Mouse (Mus musculus): ENCODE results near the gene Apof.

Gene Apof

DNA sequence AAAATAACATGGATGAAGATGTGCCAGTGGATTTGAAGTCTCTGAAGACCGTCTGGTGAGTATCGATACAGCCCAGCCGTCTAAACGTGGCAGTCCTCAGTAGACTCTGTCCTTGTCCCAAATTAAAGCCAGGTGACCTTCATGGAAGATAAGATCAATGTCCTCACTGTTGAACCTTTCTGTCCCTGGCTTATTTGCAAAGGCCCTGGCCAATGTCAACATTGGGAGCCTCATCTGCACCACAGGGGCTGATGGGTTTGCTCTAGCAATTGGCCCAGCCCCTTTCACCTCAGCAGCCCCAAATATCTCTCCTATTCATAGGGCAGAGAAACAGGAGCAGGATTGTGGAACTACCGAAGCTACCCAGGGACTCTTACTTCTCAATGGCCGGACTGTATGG, at the start of gene Apof:
TSS of gene Apof (plus strand) at position 301 of the 400 bp plus-strand sequence.
- CTCF ChIA-PET: no interaction called here

DNA sequence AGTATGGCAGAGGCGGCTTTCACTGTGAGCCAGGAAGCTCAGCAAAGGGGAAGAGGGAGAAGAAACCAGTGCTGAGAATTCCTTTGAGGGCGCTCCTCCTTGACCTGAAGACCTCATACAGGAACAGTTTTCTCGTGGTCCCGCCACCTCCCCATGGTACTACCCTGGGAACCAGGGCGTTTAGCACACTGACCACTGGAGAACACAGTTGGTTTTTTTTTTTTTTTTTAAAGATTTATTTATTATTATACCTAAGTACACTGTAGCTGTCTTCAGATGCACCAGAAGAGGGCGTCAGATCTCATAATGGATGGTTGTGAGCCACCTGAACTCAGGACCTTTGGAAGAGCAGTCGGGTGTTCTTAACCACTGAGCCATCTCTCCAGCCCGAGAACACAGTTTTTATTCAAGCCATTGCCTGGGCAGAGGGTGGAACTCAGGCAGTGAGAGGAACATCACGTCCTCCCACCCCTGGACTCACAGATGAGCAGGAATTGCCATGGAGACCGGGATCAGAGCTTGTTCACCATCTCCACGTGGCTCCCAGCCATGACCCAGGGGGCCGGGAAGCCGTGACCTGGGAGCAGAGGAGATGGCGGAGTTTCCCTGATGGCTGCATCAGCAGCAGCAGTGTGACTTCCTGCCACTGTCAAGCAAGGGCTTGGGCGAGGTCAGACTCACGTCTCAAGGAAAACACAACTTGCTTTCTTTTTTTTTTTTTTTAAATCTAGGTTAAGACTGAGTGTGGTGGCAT, 46.8 kb upstream of the Apof start:
- CTCF ChIA-PET: interaction anchor here (0.6 kb wide), 1 partner anchor 15 kb away, joined by 5 read pairs; no protein-coding TSS in a partner anchor

DNA sequence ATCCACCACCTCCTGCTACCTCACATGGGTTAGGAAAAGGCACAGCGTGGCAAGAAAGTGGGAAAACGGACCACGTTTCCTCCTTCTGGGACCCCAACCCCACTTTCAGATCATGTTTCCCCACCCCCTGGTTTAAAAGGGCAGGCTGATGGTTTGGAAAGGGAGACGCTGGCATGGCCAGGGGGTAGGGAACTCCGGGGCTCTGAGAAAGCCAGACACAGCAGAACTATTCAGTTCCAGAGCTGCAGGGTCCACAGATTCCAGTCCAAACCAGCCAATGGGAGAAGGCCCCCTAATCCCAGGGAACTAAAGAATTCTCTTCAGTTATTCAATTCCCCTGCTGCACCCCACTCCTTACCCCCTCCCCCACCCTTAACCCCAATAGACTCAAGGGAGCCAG, 43.4 kb upstream of the Apof start:
- CTCF ChIA-PET: no interaction called here

DNA sequence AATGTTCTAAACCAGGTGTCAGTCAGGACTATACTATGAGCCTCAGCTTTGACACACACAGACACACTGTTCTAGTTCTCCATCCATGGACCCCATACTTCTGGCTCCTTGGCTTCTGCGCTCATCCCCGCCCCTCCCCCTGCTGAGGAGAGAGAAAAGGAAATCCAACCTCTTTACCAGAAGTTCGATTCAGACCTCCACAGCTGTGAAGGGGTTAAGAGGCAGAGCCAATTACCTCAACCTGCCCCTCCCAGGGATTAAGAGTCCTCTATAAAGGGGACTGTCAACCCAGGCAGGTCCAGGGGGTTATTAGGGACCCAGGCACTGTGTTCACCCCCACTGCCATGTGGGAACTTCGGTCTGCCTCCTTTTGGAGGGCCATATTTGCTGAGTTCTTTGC, 42.9 kb upstream of the Apof start, which contains the start of gene Mip:
TSS of gene Mip (plus strand) at position 301 of the 400 bp plus-strand sequence.
- CTCF ChIA-PET: no interaction called here

DNA sequence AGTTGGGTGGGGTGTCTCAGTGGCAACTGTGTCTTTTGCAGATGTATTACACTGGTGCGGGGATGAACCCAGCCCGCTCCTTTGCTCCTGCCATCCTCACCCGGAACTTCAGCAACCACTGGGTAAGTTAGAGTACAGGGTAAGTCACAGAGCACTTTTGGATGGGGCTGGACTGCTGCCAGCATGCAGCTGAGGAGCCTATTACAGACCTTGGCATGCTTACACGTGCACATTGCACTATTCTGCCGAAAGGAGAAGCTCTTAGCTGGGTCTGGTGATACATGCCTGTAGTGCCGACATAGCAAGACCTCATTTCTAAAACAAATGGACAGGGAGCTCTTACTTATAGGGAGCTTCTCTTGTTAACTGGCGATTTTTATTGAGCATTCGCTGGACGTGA, 40.9 kb upstream of the Apof start:
- CTCF ChIA-PET: interaction anchor here (0.5 kb wide), 1 partner anchor 37 kb away, joined by 7 read pairs; no protein-coding TSS in a partner anchor

DNA sequence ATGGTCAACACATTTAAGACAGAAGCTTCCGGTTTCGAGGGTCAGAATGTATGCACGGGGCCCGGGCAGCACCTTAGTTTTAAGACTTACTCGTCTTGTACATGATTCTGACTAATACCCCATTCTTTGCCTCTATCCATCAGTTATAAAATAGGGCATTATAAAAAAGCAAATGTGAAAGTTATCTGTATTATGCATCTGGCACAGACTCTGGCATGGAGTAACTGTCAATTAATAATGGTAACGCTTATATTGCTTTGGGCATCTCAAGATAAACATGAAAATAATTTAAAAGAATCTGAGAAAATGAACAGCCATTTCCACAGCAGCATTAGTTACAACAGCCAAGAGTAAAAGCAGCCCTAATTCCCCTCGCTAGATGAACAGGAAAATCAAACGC, 40.5 kb upstream of the Apof start:
- CTCF ChIA-PET: interaction anchor here (0.7 kb wide), 1 partner anchor 198 kb away, joined by 3 read pairs; no protein-coding TSS in a partner anchor

DNA sequence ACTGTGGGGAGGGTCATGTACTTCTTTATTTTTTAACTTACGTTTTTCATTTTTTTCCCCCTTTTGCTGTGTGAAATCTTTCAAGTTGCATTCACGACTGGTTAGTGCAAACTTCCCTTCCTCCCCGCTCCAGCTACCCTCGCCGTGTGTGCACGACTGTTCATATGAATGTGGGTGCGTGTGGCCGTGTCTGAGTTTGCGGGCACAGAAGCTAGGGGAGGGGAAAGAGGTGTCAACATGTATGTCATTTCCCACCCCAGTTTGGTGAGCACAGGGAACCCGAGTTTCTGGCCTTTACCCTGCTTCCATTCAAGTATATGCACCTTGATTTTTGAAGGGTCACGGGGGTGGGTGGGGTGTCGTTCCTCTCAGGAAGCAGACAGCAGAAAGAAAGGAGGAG, 37.9 kb upstream of the Apof start:
- CTCF ChIA-PET: no interaction called here

DNA sequence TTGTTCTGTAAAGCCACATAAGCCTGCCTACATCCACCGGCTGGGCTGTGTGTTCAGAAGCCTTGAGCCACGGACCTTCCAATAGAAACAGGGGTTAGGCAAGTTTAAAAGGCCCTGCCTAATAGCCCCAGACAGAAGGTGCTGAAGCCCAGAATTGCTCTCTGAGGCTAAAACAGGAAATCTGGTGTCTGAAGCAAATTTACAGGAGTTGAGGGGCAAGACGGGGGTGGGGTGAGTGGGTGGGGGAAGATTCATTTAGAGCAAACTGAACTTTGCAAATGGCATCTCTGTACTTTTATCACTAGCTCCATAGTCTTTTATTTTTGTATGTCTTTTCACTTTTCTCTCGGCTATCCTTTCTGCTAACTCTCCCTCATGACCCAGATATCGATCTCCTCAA, 37.3 kb upstream of the Apof start:
- CTCF ChIA-PET: interaction anchor here (0.7 to 1.9 kb wide), 4 partner anchors 16 to 160 kb away, joined by 4 to 10 read pairs (median 5); no protein-coding TSS in a partner anchor

DNA sequence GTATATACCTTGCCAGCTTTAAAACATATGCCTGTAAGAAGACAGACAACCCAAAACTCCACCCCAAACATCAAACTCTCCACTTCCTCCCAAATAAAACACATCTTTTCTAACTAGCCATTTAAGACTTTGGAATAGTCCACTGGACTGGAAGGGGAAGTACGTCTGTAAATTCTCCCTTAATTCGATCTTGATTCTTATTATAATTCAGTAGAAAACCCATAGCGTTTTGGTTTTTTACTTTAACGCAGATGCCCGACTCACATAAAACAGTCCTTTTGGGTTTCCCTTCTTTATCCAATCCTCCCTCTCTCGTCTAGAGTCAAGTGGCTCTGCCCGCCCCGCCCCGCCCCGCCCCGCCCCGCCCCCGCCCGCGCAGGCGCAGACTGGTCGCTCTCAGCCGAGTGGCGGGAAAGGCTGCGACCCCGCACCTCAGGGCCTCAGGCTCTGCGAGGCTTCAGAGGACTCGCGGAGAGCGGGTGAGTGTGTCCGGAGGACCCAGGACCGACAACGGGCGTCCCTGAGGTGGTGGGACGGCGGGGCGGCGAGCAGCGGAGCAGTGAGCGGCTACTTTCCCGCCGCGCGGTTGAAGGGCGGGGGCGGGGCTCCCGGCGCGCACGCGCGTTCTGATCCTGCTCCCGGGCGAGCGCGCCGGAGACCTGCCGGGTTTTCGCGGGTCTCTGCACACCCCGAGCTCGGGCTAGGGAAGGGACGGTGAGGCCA, 36.6 kb upstream of the Apof start, which contains the start of gene Timeless:
TSS of gene Timeless (plus strand) at position 369 of the 723 bp plus-strand sequence.
- CTCF ChIA-PET: interaction anchor here (0.7 to 1.9 kb wide), 4 partner anchors 17 to 161 kb away, joined by 4 to 10 read pairs (median 5); no protein-coding TSS in a partner anchor

DNA sequence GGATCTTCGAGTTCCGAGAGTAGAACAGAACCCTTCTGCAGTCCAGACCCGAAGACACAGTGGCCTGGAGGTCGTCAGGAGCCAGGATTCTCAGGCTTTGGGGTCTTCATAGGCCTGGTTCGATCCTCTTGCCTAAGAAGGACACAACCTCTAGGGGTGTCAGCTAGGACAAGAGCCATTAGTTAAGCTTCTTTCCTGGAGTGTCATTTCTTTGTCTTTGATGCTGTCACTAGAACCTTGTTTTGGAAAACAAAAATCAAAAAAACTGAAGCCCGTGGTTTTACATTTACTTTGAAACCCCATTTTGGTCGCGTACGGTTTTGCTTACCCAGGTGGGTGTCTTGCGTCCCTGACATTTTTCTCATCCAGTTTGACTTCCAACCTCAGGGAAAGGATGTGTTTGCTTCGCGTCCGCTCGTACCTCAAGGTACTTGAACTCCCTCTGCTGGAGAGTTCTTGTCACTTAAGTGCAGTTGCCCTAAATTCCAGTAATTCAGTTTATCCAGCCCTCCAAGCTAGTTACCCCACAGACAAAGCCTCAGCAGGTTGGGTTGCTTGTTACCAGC, 36.0 kb upstream of the Apof start:
- CTCF ChIA-PET: interaction anchor here (0.6 to 1.9 kb wide), 3 partner anchors 19 to 195 kb away, joined by 3 to 10 read pairs (median 4); no protein-coding TSS in a partner anchor

DNA sequence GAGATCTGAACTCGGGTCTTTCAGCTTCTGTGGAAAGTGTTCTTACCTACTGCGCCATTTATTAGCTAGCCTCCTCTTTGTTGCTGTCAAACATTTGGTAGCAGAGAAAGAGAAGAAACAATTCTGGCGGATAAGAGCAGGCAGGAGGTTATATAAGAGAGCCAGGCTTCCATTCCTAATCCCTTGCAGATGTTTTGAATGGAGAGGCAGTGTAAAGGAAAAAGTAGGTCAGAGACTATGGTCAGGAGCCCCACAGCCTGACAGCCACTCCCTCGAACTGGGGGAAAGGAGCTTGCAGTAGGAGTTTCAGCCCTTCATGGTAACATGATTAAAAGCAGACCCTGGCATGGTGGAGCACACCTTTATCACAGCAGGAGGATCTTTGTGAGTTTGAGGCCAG, 32.1 kb upstream of the Apof start:
- CTCF ChIA-PET: no interaction called here

DNA sequence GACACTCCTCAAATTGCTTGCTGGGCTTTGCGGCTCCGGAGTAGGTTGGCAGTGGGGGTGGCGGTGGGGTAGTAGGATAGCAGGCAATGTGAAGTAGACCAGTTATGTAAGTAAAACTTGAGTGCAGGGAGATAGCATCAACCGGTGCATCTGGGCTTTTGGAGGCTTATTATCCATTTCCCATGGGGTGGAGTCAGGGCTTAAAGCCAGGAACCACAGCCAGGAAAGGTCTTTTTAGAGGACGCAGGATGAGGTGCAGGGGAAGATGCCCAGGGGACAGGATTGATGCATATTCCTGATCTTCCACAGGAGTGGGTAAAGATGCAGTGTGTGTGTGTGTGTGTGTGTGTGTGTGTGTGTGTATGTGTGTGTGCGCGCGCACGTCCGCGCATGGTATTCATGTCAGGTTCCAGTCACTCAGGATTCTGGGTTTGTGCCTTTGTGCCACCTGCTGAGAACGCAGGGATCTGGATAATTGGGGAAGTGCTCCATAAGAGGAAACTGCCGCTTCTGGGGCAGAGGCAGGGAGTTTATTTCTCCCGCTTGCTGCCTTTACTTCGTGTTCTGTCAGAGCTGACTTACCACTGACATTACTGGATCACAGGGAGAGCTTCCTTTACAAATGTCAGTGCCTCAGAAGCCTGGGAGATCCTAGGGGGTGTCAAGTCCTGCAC, 30.5 kb upstream of the Apof start:
- CTCF ChIA-PET: no interaction called here

DNA sequence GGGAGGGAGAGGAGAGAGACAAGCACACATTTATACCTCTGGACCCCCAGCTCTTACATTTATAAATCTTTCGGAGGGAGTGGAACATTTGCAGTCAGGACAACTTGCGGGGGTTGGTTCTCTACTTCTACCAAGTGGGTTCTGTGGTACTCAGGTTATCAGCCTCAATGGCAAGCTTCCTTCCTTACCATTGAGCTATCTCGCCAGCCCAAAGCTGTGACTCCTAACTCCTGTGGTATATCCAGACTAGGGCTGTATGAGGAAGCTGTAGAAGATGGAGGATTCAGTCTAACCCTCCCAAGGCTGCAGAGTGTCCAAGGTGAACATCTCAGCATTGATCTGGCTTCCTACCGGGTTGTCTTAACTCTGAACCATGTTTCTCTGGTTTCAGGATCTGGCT, 29.3 kb upstream of the Apof start:
- CTCF ChIA-PET: interaction anchor here (0.7 kb wide), 1 partner anchor 900 kb away, joined by 3 read pairs; no protein-coding TSS in a partner anchor

DNA sequence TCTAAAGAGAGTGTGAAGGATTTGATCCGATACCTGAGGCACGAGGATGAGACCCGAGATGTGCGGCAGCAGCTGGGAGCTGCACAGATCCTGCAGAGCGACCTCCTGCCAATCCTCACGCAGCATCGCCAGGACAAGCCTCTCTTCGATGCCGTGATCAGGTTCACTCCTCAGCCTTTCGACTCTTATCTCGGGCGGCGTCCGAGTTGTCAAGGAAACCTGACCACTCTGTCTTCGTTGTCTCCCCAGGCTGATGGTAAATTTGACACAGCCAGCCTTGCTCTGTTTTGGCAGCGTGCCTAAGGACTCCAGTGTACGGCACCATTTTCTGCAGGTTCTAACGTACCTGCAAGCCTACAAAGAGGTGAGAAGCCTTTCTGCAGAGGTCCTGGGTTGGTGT, 28.3 kb upstream of the Apof start:
- CTCF ChIA-PET: no interaction called here

DNA sequence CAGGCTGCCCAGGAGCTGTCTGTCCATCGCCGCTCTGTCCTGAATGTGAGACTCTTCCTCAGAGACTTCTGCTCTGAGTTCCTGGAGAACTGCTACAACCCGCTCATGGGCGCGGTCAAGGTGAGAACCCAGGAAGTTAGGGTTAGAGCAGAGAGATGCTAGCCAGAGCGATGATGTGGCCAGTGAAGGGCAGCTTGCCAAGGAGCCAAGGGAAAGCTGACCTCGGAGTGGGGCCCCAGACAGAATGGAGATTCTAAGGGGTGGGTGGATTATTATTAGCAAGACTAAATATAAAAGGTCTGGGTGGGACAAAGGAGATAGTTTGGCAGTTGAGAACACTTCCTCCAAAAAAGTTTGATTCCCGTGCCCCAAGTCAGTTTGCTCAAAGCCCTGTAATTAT, 25.2 kb upstream of the Apof start:
- CTCF ChIA-PET: no interaction called here

DNA sequence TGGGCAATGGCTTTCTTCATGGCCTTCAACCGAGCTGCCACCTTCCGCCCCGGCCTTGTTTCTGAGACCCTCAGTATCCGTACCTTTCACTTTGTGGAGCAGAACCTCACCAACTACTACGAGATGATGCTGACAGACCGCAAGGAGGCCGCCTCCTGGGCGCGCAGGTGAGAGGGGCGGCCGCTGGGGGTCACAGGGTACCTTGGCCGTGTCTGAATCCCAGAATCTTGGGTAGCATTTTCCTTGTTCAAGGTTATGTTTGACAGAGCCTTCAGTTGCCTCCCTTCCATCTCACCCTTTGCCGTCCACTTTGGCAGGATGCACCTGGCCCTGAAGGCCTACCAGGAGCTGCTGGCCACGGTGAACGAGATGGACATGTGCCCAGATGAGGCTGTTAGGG, 24.4 kb upstream of the Apof start:
- CTCF ChIA-PET: no interaction called here

DNA sequence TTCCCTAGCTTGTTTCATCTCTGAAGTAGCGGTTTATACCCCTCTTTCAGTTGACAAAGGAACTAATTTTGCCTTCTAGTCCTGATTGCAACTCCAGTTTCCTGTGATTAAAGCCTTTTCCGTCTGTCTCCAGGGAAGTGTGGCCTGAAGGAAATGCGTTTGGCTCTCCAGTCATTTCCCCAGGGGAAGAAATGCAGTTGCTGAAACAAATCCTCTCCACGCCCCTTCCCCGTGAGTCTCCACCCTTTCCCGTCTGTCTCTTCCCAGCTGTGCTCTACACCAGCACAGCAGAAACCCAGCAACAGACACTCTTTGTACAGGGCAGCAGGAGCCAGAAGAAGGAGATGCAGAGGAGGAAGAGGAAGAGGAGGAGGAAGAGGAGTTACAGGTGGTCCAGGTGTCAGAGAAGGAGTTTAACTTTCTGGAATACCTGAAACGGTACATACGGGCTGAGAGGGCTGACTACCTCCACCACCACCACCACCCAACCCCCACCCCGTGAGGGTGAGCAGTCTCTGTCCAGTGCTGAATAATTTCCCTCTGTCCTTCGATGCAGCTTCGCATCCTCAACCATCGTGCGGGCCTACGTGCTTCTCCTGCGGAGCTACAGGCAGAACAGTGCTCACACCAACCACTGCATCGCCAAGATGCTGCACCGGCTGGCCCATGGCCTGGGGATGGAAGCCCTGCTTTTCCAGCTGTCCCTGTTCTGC, 21.3 kb upstream of the Apof start:
- CTCF ChIA-PET: no interaction called here

DNA sequence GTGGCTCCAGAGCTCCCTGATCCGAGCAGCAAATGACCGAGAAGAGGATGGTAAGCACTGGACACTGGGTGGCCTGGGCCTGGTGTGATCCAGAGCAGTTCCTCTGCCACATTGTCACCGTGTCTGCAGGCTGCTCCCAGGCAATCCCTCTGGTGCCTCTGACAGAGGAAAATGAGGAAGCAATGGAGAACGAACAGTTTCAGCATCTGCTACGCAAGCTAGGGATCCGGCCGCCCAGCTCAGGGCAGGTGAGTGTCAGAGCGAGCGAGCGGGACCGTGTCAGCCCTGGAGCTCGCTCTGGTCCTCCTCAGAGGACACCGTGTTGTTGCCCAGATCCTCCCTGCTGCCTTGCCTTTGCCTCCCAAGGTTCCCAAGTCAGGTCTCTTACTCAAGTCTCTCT, 17.9 kb upstream of the Apof start:
- CTCF ChIA-PET: no interaction called here

DNA sequence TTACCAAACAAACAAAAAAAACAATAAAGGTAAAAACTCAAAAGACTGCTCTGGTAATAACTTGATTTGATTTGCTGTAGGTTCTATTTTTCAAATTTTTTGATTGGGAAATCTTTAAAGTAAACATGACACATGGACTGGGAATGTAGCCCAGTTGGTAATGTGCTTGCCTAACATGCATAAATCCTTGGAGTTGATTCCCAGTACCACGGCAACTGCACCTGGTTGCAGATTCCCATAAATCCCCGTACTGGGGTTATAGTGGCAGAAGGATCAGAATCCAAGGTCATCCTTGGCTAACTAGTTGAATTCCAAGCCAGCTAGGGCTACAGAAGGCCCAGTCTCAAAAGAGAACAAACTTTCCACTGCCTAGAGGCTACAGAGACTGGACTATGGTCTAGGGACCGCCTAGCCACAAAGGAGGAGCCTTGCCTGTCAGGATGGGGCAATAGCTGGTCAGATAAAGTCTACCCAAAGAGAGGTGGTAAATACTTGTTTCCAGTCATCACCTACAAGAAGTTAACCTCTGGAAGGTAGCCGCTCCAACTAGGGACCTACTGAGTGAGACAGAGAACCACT, 14.7 kb upstream of the Apof start, which contains the start of gene Apon:
TSS of gene Apon (plus strand) at position 420 of the 579 bp plus-strand sequence.
- CTCF ChIA-PET: no interaction called here

DNA sequence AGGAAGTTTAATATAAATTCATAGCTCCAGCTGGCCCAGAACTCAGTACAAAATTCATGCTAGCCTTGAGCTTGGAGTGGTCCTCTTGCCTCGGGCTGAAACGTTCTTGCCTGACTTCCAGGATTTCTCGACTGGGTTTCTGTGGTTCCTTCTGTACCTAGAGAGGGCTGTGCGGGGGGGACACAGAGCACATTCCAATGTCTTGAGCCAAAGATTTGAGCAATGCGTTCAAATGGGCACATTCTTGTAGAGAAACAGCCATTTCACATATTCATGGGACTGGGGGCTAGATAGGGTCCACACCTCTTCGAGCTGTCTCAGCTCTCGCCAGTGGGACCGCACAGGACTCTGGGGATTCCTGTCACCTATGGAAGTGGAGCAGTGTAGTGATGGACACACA, 12.5 kb upstream of the Apof start:
- CTCF ChIA-PET: no interaction called here

DNA sequence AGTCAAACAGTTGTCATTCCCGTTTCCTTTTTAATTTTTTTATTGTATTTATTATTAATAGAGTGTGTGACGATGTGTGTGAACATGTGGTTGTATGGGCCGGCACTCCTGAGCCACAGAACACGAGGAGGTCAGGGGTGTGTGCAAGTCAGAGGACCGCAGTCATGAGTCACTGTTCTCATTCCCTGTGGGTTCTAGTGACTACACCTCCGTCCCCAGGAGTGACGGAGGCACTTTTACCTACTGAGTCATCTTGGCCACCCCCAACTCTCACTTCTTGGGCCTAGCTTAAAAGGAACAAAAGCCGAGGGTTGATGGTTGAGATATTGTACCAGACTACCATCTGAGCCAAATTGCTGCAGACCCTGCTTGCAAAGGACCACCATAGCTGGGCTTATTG, 12.1 kb upstream of the Apof start:
- CTCF ChIA-PET: interaction anchor here (0.7 kb wide), 1 partner anchor 28 kb away, joined by 4 read pairs; no protein-coding TSS in a partner anchor
